Mouse (Mus musculus) neural tube, embryonic 15.5 days (tissue): Measurements from ENCODE around the gene Mreg. TPM values are rescaled to one million over a fixed set of nuclear protein-coding genes. Genes with fewer than 3 reads are reported as not detected.

Source experiments
- ATAC-seq: fragments of 200-750 bp; cut with Nextera tagmentation; 2 replicates; pipeline ENCODE4 v1.8.0; 2017; ENCODE audit warnings: mild to moderate bottlenecking, moderate TSS enrichment, moderate library complexity; ENCODE audit not compliant: low FRiP score
- H3K27ac ChIP-seq: fragments of 300-500 bp; sonication (generic); replicated peaks from 2 replicates; pipeline ENCODE4 v1.5.1; 2015; ENCODE audit warnings: mild to moderate bottlenecking, inconsistent platforms
- H3K27me3 ChIP-seq: fragments of 300-500 bp; sonication (generic); replicated peaks from 2 replicates; pipeline ENCODE4 v1.6.1; 2015; ENCODE audit warnings: inconsistent platforms
- H3K36me3 ChIP-seq: fragments of 300-500 bp; sonication (generic); 2 replicates; pipeline ENCODE4 v1.6.1; 2015; ENCODE audit warnings: inconsistent platforms
- H3K4me1 ChIP-seq: fragments of 300-500 bp; sonication (generic); 2 replicates; pipeline ENCODE4 v1.6.1; 2015; ENCODE audit warnings: inconsistent platforms
- H3K4me2 ChIP-seq: fragments of 300-500 bp; sonication (generic); 2 replicates; pipeline ENCODE4 v1.6.1; 2015; ENCODE audit warnings: inconsistent platforms, mild to moderate bottlenecking, moderate library complexity
- H3K4me3 ChIP-seq: fragments of 300-500 bp; sonication (generic); replicated peaks from 2 replicates; pipeline ENCODE4 v1.5.1; 2015; ENCODE audit warnings: mild to moderate bottlenecking, inconsistent platforms
- H3K9ac ChIP-seq: fragments of 300-500 bp; sonication (generic); replicated peaks from 2 replicates; pipeline ENCODE4 v1.6.1; 2015; ENCODE audit warnings: mild to moderate bottlenecking, inconsistent platforms
- H3K9me3 ChIP-seq: fragments of 300-500 bp; sonication (generic); replicated peaks from 2 replicates; pipeline ENCODE4 v1.6.1; 2016; ENCODE audit warnings: inconsistent platforms
- WGBS: fragments of 180-500 bp; shearing (Covaris S2); methylation state at CpG from one replicate; pipeline ENCODE4 v1.1.7; 2015; ENCODE audit warnings: mixed read lengths; 5-methylcytosine and 5-hydroxymethylcytosine counted together
- polyA plus RNA-seq: library from polyadenylated mRNA; unstranded; fragments of >200 nt; fragmentation: Nextera tagmentation; extraction: Ambion mirVana; gene quantifications from 2 replicates; pipeline ENCODE4 v1.2.1, GENCODE M21; 2015

Gene Mreg
- polyA plus RNA-seq, 1 experiment from 2014 or later, result 2.9 TPM

- Histone ChIP-seq H3K9me3 (no peaks in the 10 kb centered on the region), H3K9ac (no peak overlapping the region), H3K4me1 (peaks cover 17% of the 10 kb centered on the region), H3K36me3 (no peaks in the 10 kb centered on the region), H3K4me2 (no peak overlapping the region), H3K27ac (no peak overlapping the region), H3K4me3 (no peak overlapping the region), H3K27me3 (peaks cover 3% of the 10 kb centered on the region; the same call in 1 of the 2 replicates)
- 86% methylated on average over 5 of the region's 5 CpGs for WGBS
- no peak for ATAC-seq
Observed at GRCm38 (mm10) chr1:72208095-72208494, 4.0 kb downstream of the Mreg start.

- 61% methylated on average over 3 of the region's 3 CpGs for WGBS
- Histone ChIP-seq H3K27ac (no peak overlapping the region), H3K4me3 (no peak overlapping the region), H3K4me2 (no peak overlapping the region), H3K4me1 (no peaks in the 10 kb centered on the region), H3K27me3 (no peaks in the 10 kb centered on the region), H3K9me3 (no peaks in the 10 kb centered on the region), H3K36me3 (no peaks in the 10 kb centered on the region), H3K9ac (no peak overlapping the region)
- no peak for ATAC-seq
Observed at GRCm38 (mm10) chr1:72205113-72205512, 7.0 kb downstream of the Mreg start.

- Histone ChIP-seq H3K9ac (no peak overlapping the region), H3K36me3 (no peaks in the 10 kb centered on the region), H3K4me1 (no peaks in the 10 kb centered on the region), H3K9me3 (no peaks in the 10 kb centered on the region), H3K27me3 (no peaks in the 10 kb centered on the region), H3K4me3 (no peak overlapping the region), H3K4me2 (no peak overlapping the region), H3K27ac (no peak overlapping the region)
- WGBS, result 94% methylated on average over 9 of the region's 9 CpGs
- ATAC-seq, result no peak
Observed at GRCm38 (mm10) chr1:72203204-72203603, 8.9 kb downstream of the Mreg start.

- Histone ChIP-seq H3K4me3 (no peak overlapping the region), H3K9ac (no peak overlapping the region), H3K27ac (no peak overlapping the region), H3K27me3 (no peaks in the 10 kb centered on the region), H3K9me3 (no peaks in the 10 kb centered on the region), H3K4me1 (no peaks in the 10 kb centered on the region), H3K4me2 (no peak overlapping the region), H3K36me3 (no peaks in the 10 kb centered on the region)
- no peak for ATAC-seq
- WGBS, result 95% methylated on average over 7 of the region's 7 CpGs
Observed at GRCm38 (mm10) chr1:72202705-72203104, 9.4 kb downstream of the Mreg start.

- no peaks in the 10 kb centered on the region for H3K9me3 ChIP-seq
- H3K4me2 ChIP-seq, result no peak overlapping the region
- 68% methylated on average over 2 of the region's 2 CpGs for WGBS
- ATAC-seq, result no peak
- H3K27ac ChIP-seq, result no peak overlapping the region
- no peaks in the 10 kb centered on the region for H3K36me3 ChIP-seq
- H3K4me1 ChIP-seq, result no peaks in the 10 kb centered on the region
- no peaks in the 10 kb centered on the region for H3K27me3 ChIP-seq
- H3K9ac ChIP-seq, result no peak overlapping the region
- no peak overlapping the region for H3K4me3 ChIP-seq
Observed at GRCm38 (mm10) chr1:72202068-72202467, 10.0 kb downstream of the Mreg start.

GRCm38 (mm10) chr1:72201126-72201525, 11.0 kb downstream of the Mreg start:
- Histone ChIP-seq H3K36me3 (no peaks in the 10 kb centered on the region), H3K27me3 (no peaks in the 10 kb centered on the region), H3K4me2 (no peak overlapping the region), H3K9ac (no peak overlapping the region), H3K27ac (no peak overlapping the region), H3K4me3 (no peak overlapping the region), H3K4me1 (no peaks in the 10 kb centered on the region), H3K9me3 (no peaks in the 10 kb centered on the region)
- WGBS, result 93% methylated on average over 3 of the region's 3 CpGs
- ATAC-seq, result no peak

- H3K27ac ChIP-seq, result no peak overlapping the region
- 63% methylated on average over 10 of the region's 10 CpGs for WGBS
- no peak for ATAC-seq
- H3K4me3 ChIP-seq, result no peak overlapping the region
- no peaks in the 10 kb centered on the region for H3K27me3 ChIP-seq
- no peaks in the 10 kb centered on the region for H3K9me3 ChIP-seq
- no peak overlapping the region for H3K9ac ChIP-seq
- no peaks in the 10 kb centered on the region for H3K36me3 ChIP-seq
- H3K4me1 ChIP-seq, result no peaks in the 10 kb centered on the region
- no peak overlapping the region for H3K4me2 ChIP-seq
Observed at GRCm38 (mm10) chr1:72198142-72198806, 13.8 kb downstream of the Mreg start.

GRCm38 (mm10) chr1:72196626-72197359, 15.3 kb downstream of the Mreg start:
- no peak overlapping the region for H3K9ac ChIP-seq
- H3K4me3 ChIP-seq, result no peak overlapping the region
- no peaks in the 10 kb centered on the region for H3K9me3 ChIP-seq
- H3K4me2 ChIP-seq, result no peak overlapping the region
- H3K27me3 ChIP-seq, result no peaks in the 10 kb centered on the region
- no peaks in the 10 kb centered on the region for H3K36me3 ChIP-seq
- no peak overlapping the region for H3K27ac ChIP-seq
- ATAC-seq, result no peak
- WGBS, result 72% methylated on average over 10 of the region's 10 CpGs
- no peaks in the 10 kb centered on the region for H3K4me1 ChIP-seq

GRCm38 (mm10) chr1:72196123-72196522, 16.0 kb downstream of the Mreg start:
- no peaks in the 10 kb centered on the region for H3K36me3 ChIP-seq
- no peak overlapping the region for H3K27ac ChIP-seq
- no peak overlapping the region for H3K9ac ChIP-seq
- no peaks in the 10 kb centered on the region for H3K27me3 ChIP-seq
- H3K4me3 ChIP-seq, result no peak overlapping the region
- 64% methylated on average over 5 of the region's 5 CpGs for WGBS
- H3K9me3 ChIP-seq, result no peaks in the 10 kb centered on the region
- no peak for ATAC-seq
- no peaks in the 10 kb centered on the region for H3K4me1 ChIP-seq
- no peak overlapping the region for H3K4me2 ChIP-seq

- Histone ChIP-seq H3K4me1 (0 out of 2 replicates have a peak, but pooled peaks cover 6% of the 10 kb centered on the region), H3K27ac (no peak overlapping the region), H3K4me3 (no peak overlapping the region), H3K36me3 (no peaks in the 10 kb centered on the region), H3K9me3 (no peaks in the 10 kb centered on the region), H3K4me2 (no peak overlapping the region), H3K9ac (no peak overlapping the region), H3K27me3 (no peaks in the 10 kb centered on the region)
- no peak for ATAC-seq
- WGBS, result 87% methylated on average over 8 of the region's 8 CpGs
Observed at GRCm38 (mm10) chr1:72191449-72191848, 20.7 kb downstream of the Mreg start.

- no peak overlapping the region for H3K9ac ChIP-seq
- 45% methylated on average over 16 of the region's 16 CpGs for WGBS
- no peaks in the 10 kb centered on the region for H3K27me3 ChIP-seq
- no peaks in the 10 kb centered on the region for H3K36me3 ChIP-seq
- no peak for ATAC-seq
- H3K4me2 ChIP-seq, result peak overlapping the region; percentile 32
- peaks cover 8% of the 10 kb centered on the region for H3K4me1 ChIP-seq
- H3K27ac ChIP-seq, result 0 out of 2 replicates have a peak overlapping the region, but pooled peaks have one; percentile 28
- H3K9me3 ChIP-seq, result no peaks in the 10 kb centered on the region
- H3K4me3 ChIP-seq, result no peak overlapping the region
Observed at GRCm38 (mm10) chr1:72188142-72188738, 23.9 kb downstream of the Mreg start.

- Histone ChIP-seq H3K4me1 (peaks cover 16% of the 10 kb centered on the region), H3K36me3 (no peaks in the 10 kb centered on the region), H3K4me2 (peak overlapping the region; percentile 32), H3K27ac (0 out of 2 replicates have a peak overlapping the region, but pooled peaks have one; percentile 28), H3K4me3 (no peak overlapping the region), H3K9me3 (no peaks in the 10 kb centered on the region), H3K27me3 (no peaks in the 10 kb centered on the region), H3K9ac (no peak overlapping the region)
- 60% methylated on average over 10 of the region's 10 CpGs for WGBS
- ATAC-seq, result no peak
Observed at GRCm38 (mm10) chr1:72187486-72187885, 24.6 kb downstream of the Mreg start.
